Mouse (Mus musculus): ENCODE measurements around the gene Poc1a.

GRCm38 (mm10) chr9:106394649-106395602 lies 114.1 kb downstream of the Poc1a start:
- TF ChIP-seq POLR2A (IDR thresholded peaks at IDR 0.05; ENCODE audit: insufficient read length, low read depth) (no peak), E2F4 (IDR thresholded peaks at IDR 0.05; ENCODE audit: insufficient read depth) (no peak), MAX (IDR thresholded peaks at IDR 0.05; ENCODE audit: low read depth) (no peak), POLR2AphosphoS2 (IDR thresholded peaks at IDR 0.05; ENCODE audit: insufficient read length, low read depth) (no peak), TCF12 (IDR thresholded peaks at IDR 0.05; ENCODE audit: insufficient read depth, poor library complexity, severe bottlenecking) (no peak), MYOG (IDR thresholded peaks at IDR 0.05; ENCODE audit: control insufficient read depth in 1 of 3, insufficient read depth in 1 of 3, insufficient read length in 2 of 3, low read depth in 2 of 3) (no peak), USF1 (IDR thresholded peaks at IDR 0.05; ENCODE audit: low read depth) (no peak), MYOD1 (IDR thresholded peaks at IDR 0.05; ENCODE audit: control insufficient read depth in 1 of 3, insufficient read length in 2 of 3, low read depth in 2 of 3) (no peak), SRF (IDR thresholded peaks at IDR 0.05; ENCODE audit: control insufficient read depth, insufficient read length, low read depth) (no peak), CEBPB (IDR thresholded peaks at IDR 0.05; ENCODE audit: insufficient read depth, poor library complexity, severe bottlenecking) (no peak), REST (IDR thresholded peaks at IDR 0.05; ENCODE audit: insufficient read depth, insufficient read length) (no peak), TCF3 (IDR thresholded peaks at IDR 0.05; ENCODE audit: insufficient read length, low read depth) (no peak)

Measured in myocyte (in vitro differentiated cells).